Comparison of ENCODE assay signal across 8 mouse cellular contexts in the genomic region with DNA sequence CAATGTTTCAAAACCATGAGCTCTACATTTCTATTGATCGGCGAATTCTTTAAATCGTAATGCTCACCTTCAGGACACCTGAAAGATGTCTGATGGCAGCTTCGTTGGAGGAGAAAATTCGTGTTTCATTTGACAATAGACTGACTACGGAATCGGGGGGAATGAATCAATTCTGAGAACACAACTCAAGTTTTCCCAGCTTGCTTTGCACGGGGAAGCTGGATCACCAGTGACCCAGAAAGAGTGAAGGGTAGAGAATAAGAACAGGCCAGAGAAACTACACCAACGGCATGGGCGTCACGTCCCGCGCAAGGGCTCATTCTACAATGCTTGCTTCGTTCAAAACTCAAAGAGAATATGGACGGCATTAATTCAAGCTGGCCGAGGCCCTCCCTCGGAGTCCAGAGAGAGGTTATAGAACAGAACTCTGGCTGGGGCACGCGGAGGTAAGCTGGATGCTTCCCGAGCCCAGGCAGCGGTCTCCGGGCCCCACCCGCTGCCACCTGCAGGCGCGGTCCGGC. TPM values are rescaled to one million over a fixed set of nuclear protein-coding genes. Genes with fewer than 3 reads are reported as not detected.
DNase-seq lines count a peak whose midpoint lies in the region; ATAC-seq and TF ChIP-seq lines count a peak whose summit lies in the region.

No protein-coding gene starts in this region.

- no peaks in the 10 kb centered on the region for H3K27me3 ChIP-seq in heart, embryonic 14.5 days (ENCODE audit: control insufficient read depth, insufficient read depth, low read length)
- H3K27me3 ChIP-seq in forebrain, postnatal 0 days (ENCODE audit: insufficient read depth, low read length), result no peaks in the 10 kb centered on the region

- peak overlapping the region; percentile 62 to 79 for H3K27ac ChIP-seq in heart, embryonic 14.5 days (replicated peaks in 1 of 2; ENCODE audit: control insufficient read depth in 1 of 2, insufficient read depth in 1 of 2, low read depth in 2 of 2, low read length in 2 of 2)
- H3K27ac ChIP-seq in ES-E14 (ENCODE audit: insufficient read depth, low read depth, low read length, poor library complexity, severe bottlenecking) (peak overlapping the region; percentile 78), macrophage (peak overlapping the region; percentile 78)
- peak overlapping the region; percentile 92 for H3K27ac ChIP-seq in forebrain, postnatal 0 days (ENCODE audit: low read depth, low read length)

- peak overlapping the region; percentile 79 to 88 for H3K4me3 ChIP-seq in heart, embryonic 14.5 days (ENCODE audit: control insufficient read depth in 1 of 2, insufficient read depth in 1 of 2, low read depth in 1 of 2, low read length in 2 of 2)
- H3K4me3 ChIP-seq in ES-E14 (ENCODE audit: insufficient read depth in 1 of 2, low read depth in 1 of 2, low read length in 2 of 2, poor library complexity in 1 of 2, severe bottlenecking in 1 of 2), result peak overlapping the region; percentile 88 to 96
- H3K4me3 ChIP-seq in forebrain, postnatal 0 days (ENCODE audit: low read depth, low read length), result peak overlapping the region; percentile 90
- peak overlapping the region; percentile 67 for H3K4me3 ChIP-seq in macrophage (ENCODE audit: inconsistent target)

- H3K9me3 ChIP-seq in heart, embryonic 14.5 days (ENCODE audit: control insufficient read depth, low read length), result no peaks in the 10 kb centered on the region
- H3K9me3 ChIP-seq in ES-E14 (ENCODE audit: control insufficient read depth, insufficient read depth, low read depth, low read length), result no peaks in the 10 kb centered on the region
- no peaks in the 10 kb centered on the region for H3K9me3 ChIP-seq in forebrain, postnatal 0 days (ENCODE audit: low read length)

- H3K4me2 ChIP-seq in heart, embryonic 14.5 days (ENCODE audit: low read length), result peak overlapping the region; percentile 76
- peak overlapping the region; percentile 96 for H3K4me2 ChIP-seq in forebrain, postnatal 0 days (ENCODE audit: low read depth)

- peaks cover 91% of the 10 kb centered on the region for H3K79me2 ChIP-seq in macrophage (ENCODE audit: inconsistent target)

- intact Hi-C loops in heart, postnatal 36 days (cut with DNase I), result no loop called here

- ATAC-seq in heart, embryonic 14.5 days (ENCODE audit: insufficient number of reproducible peaks, insufficient read depth, low FRiP score, low read depth), result no peak
- ATAC-seq in forebrain, postnatal 0 days, result peak; percentile 3; the same call in 1 of the 2 replicates
- no peak for ATAC-seq in monocyte, adult 5-6 weeks (replicated peaks; ENCODE audit: insufficient number of reproducible peaks, low FRiP score, low TSS enrichment, poor library complexity, severe bottlenecking)

- H3K9ac ChIP-seq in heart, embryonic 14.5 days (ENCODE audit: low read length), result peak overlapping the region; percentile 74
- H3K9ac ChIP-seq in ES-E14 (ENCODE audit: insufficient read depth, low read depth, low read length, poor library complexity, severe bottlenecking), result peak overlapping the region; percentile 87
- H3K9ac ChIP-seq in forebrain, postnatal 0 days, result peak overlapping the region; percentile 94

- no peak for DNase-seq in heart, postnatal 36 days
- DNase-seq in ES-E14 (ENCODE audit: low read depth, low spot score), result no peak
- DNase-seq in forebrain, postnatal 0 days, result no peak
- no peak for DNase-seq in embryo, embryonic 10.5 days (ENCODE audit: low spot score)
- no peak for DNase-seq in right cerebral cortex, adult 2 months (ENCODE audit: low spot score in 2 of 2)

- 7% methylated on average over 26 of the region's 26 CpGs for WGBS in heart, embryonic 14.5 days
- 5% methylated on average over 26 of the region's 26 CpGs for WGBS in forebrain, postnatal 0 days
- 8% methylated on average over 21 of the region's 26 CpGs for WGBS in macrophage (ENCODE audit: missing documents)

- TF ChIP-seq CTCF in forebrain, postnatal 0 days (IDR thresholded peaks at IDR 0.05; ENCODE audit: low read depth), result no peak

- H3K36me3 ChIP-seq in heart, embryonic 14.5 days (ENCODE audit: control insufficient read depth, insufficient read depth, low read length), result peaks cover 30% of the 10 kb centered on the region
- H3K36me3 ChIP-seq in ES-E14 (ENCODE audit: control insufficient read depth, insufficient read depth, low read length, poor library complexity, severe bottlenecking), result peaks cover 7% of the 10 kb centered on the region
- H3K36me3 ChIP-seq in forebrain, postnatal 0 days (ENCODE audit: insufficient read depth), result 0 out of 2 replicates have a peak, but pooled peaks cover 6% of the 10 kb centered on the region
- no peaks in the 10 kb centered on the region for H3K36me3 ChIP-seq in macrophage (ENCODE audit: inconsistent target)

- peaks cover 20 to 39% of the 10 kb centered on the region in 2 experiments for H3K4me1 ChIP-seq in heart, embryonic 14.5 days (ENCODE audit: control insufficient read depth in 2 of 2, insufficient read depth in 2 of 2, low read length in 2 of 2)
- peaks cover 12 to 16% of the 10 kb centered on the region in 2 experiments; a peak in 3 of 4 replicates for H3K4me1 ChIP-seq in ES-E14 (ENCODE audit: control insufficient read depth in 2 of 2, insufficient read depth in 2 of 2, low read length in 2 of 2, poor library complexity in 1 of 2)
- H3K4me1 ChIP-seq in forebrain, postnatal 0 days (ENCODE audit: insufficient read depth), result peaks cover 20% of the 10 kb centered on the region

- in situ Hi-C loops in ES-E14 (cut with MboI; ENCODE audit: low sequenced_read_pairs in 2 of 2, unreplicated experiment in 2 of 2), result no loop called here

TF ChIP-seq in ES-E14, 5 proteins besides CTCF, POLR2A, EP300 and RAD21 (continues in another document):
- TF ChIP-seq ZC3H11A (IDR thresholded peaks at IDR 0.05; ENCODE audit: borderline replicate concordance, low read depth, low read length) (no peak), ZNF384 (IDR thresholded peaks at IDR 0.05; ENCODE audit: low read depth, low read length) (no peak)

RNA-seq across cellular contexts. Expression of a gene that starts 0.5 kb away (rescaled TPM):
- 5.4 and 6.1 TPM in 2 replicates for polyA plus RNA-seq in heart, embryonic 14.5 days (2014; fragmentation: Nextera tagmentation; extraction: Ambion mirVana)
- total RNA-seq in heart, postnatal 36 days (2021), result 1 to 10 TPM; 8.0 to 9.3 TPM
- total RNA-seq in ES-E14 (2012; rRNA removed), result 32.5 and 49.1 TPM in 2 replicates
- 48.2 and 61.0 TPM in 2 replicates for total RNA-seq in forebrain, postnatal 0 days (2014; rRNA removed)
- 19.9 and 26.3 TPM in 2 replicates for polyA plus RNA-seq in forebrain, postnatal 0 days (2015; fragmentation: Nextera tagmentation; extraction: Ambion mirVana)
- 10 to 100 TPM; 27.8 to 95.4 (median 63.1) TPM for total RNA-seq in macrophage (2018; cell fraction: chromatin; rRNA removed)
- total RNA-seq in macrophage (2018; cell fraction: cytosol; rRNA removed), result 10 to 100 TPM in 22 of 26 experiments, 1 to 10 TPM in 4; 8.4 to 18.4 (median 13.2) TPM
- 10 to 100 TPM; 33.8 to 86.0 (median 47.3) TPM for total RNA-seq in macrophage (2018; cell fraction: nucleus; rRNA removed)
- 9.4 to 11.3 TPM (median 9.5 TPM) in 3 replicates for polyA plus RNA-seq in macrophage (2018)
- 6.5 to 18.0 TPM (median 6.7 TPM) in 3 replicates for total RNA-seq in monocyte, adult 5-6 weeks (2017)

RNA-seq across cellular contexts. Expression of a gene that starts 0.7 kb away (rescaled TPM):
- 8.7 and 9.7 TPM in 2 replicates for polyA plus RNA-seq in heart, embryonic 14.5 days (2014; fragmentation: Nextera tagmentation; extraction: Ambion mirVana)
- total RNA-seq in heart, postnatal 36 days (2021), result 10 to 100 TPM in 1 of 2 experiments, 1 to 10 TPM in 1; 9.2 to 13.1 TPM
- total RNA-seq in ES-E14 (2012; rRNA removed), result 34.0 and 51.7 TPM in 2 replicates
- total RNA-seq in forebrain, postnatal 0 days (2014; rRNA removed), result 27.0 and 34.5 TPM in 2 replicates
- polyA plus RNA-seq in forebrain, postnatal 0 days (2015; fragmentation: Nextera tagmentation; extraction: Ambion mirVana), result 3.6 and 7.9 TPM in 2 replicates
- 1,000 to 10,000 TPM in 8 of 26 experiments, 100 to 1,000 TPM in 18; 115 to 1,272 (median 620) TPM for total RNA-seq in macrophage (2018; cell fraction: chromatin; rRNA removed)
- 100 to 1,000 TPM in 12 of 26 experiments, 10 to 100 TPM in 14; 23.2 to 246 (median 81.8) TPM for total RNA-seq in macrophage (2018; cell fraction: cytosol; rRNA removed)
- total RNA-seq in macrophage (2018; cell fraction: nucleus; rRNA removed), result 1,000 to 10,000 TPM in 2 of 26 experiments, 100 to 1,000 TPM in 24; 118 to 1,016 (median 437) TPM
- 23.2 to 110 TPM (median 45.0 TPM) in 3 replicates for polyA plus RNA-seq in macrophage (2018)
- total RNA-seq in monocyte, adult 5-6 weeks (2017), result 6.4 to 14.7 TPM (median 8.7 TPM) in 3 replicates

RNA-seq across cellular contexts. Expression of a gene that starts 37.6 kb away (rescaled TPM):
- polyA plus RNA-seq in heart, embryonic 14.5 days (2014; fragmentation: Nextera tagmentation; extraction: Ambion mirVana), result 7,026 and 7,623 TPM in 2 replicates
- 1,000 to 10,000 TPM; 1,742 to 1,804 TPM for total RNA-seq in heart, postnatal 36 days (2021)
- total RNA-seq in ES-E14 (2012; rRNA removed), result 0.37 TPM in 1 of 2 replicates, not detected in the other
- 1.5 TPM in 1 of 2 replicates, not detected in the other for total RNA-seq in forebrain, postnatal 0 days (2014; rRNA removed)
- polyA plus RNA-seq in forebrain, postnatal 0 days (2015; fragmentation: Nextera tagmentation; extraction: Ambion mirVana), result 1.1 and 2.2 TPM in 2 replicates
- not detected for total RNA-seq in macrophage (2018; cell fraction: chromatin; rRNA removed)
- not detected for total RNA-seq in macrophage (2018; cell fraction: cytosol; rRNA removed)
- total RNA-seq in macrophage (2018; cell fraction: nucleus; rRNA removed), result not detected
- not detected in 3 replicates for polyA plus RNA-seq in macrophage (2018)
- not detected in 3 replicates for total RNA-seq in monocyte, adult 5-6 weeks (2017)

RNA-seq across cellular contexts. Expression of a gene that starts 49.7 kb away (rescaled TPM):
- polyA plus RNA-seq in heart, embryonic 14.5 days (2014; fragmentation: Nextera tagmentation; extraction: Ambion mirVana), result 19.5 and 20.0 TPM in 2 replicates
- 10 to 100 TPM; 45.1 to 49.3 TPM for total RNA-seq in heart, postnatal 36 days (2021)
- 122 and 158 TPM in 2 replicates for total RNA-seq in ES-E14 (2012; rRNA removed)
- 3.8 and 4.2 TPM in 2 replicates for total RNA-seq in forebrain, postnatal 0 days (2014; rRNA removed)
- polyA plus RNA-seq in forebrain, postnatal 0 days (2015; fragmentation: Nextera tagmentation; extraction: Ambion mirVana), result 5.6 and 7.9 TPM in 2 replicates
- 10 to 100 TPM in 23 of 26 experiments, 1 to 10 TPM in 3; 8.8 to 44.7 (median 18.2) TPM for total RNA-seq in macrophage (2018; cell fraction: chromatin; rRNA removed)
- 10 to 100 TPM; 29.5 to 60.2 (median 39.2) TPM for total RNA-seq in macrophage (2018; cell fraction: cytosol; rRNA removed)
- total RNA-seq in macrophage (2018; cell fraction: nucleus; rRNA removed), result 10 to 100 TPM; 19.2 to 45.2 (median 31.9) TPM
- 19.8 to 35.9 TPM (median 33.6 TPM) in 3 replicates for polyA plus RNA-seq in macrophage (2018)
- 24.7 to 50.7 TPM (median 27.8 TPM) in 3 replicates for total RNA-seq in monocyte, adult 5-6 weeks (2017)

RNA-seq across cellular contexts. Expression of a gene that starts 52.6 kb away (rescaled TPM):
- polyA plus RNA-seq in heart, embryonic 14.5 days (2014; fragmentation: Nextera tagmentation; extraction: Ambion mirVana), result 180 and 234 TPM in 2 replicates
- total RNA-seq in heart, postnatal 36 days (2021), result 100 to 1,000 TPM in 1 of 2 experiments, 10 to 100 TPM in 1; 93.0 to 227 TPM
- total RNA-seq in ES-E14 (2012; rRNA removed), result 0.95 and 3.8 TPM in 2 replicates
- not detected in 2 replicates for total RNA-seq in forebrain, postnatal 0 days (2014; rRNA removed)
- 0.21 TPM in 1 of 2 replicates, not detected in the other for polyA plus RNA-seq in forebrain, postnatal 0 days (2015; fragmentation: Nextera tagmentation; extraction: Ambion mirVana)
- not detected for total RNA-seq in macrophage (2018; cell fraction: chromatin; rRNA removed)
- total RNA-seq in macrophage (2018; cell fraction: cytosol; rRNA removed), result not detected
- not detected for total RNA-seq in macrophage (2018; cell fraction: nucleus; rRNA removed)
- polyA plus RNA-seq in macrophage (2018), result not detected in 3 replicates
- not detected in 3 replicates for total RNA-seq in monocyte, adult 5-6 weeks (2017)

Comparison
In these comparisons a context has a peak if more than half of its experiments do, and no peak if none do; other contexts are left out.
1. RNA of a gene that starts 37.6 kb away (total RNA-seq): 1,742 to 1,804 TPM in heart, postnatal 36 days; 0.37 TPM in ES-E14, 1.5 TPM in forebrain, postnatal 0 days and not detected in monocyte, adult 5-6 weeks; every median in the first group is over 100 times any median in the second.
2. Peak in every context shown above with its lines, with median percentiles within 50 percentile points of each other: H3K27ac ChIP-seq, H3K4me3 ChIP-seq and H3K9ac ChIP-seq.